Mouse (Mus musculus) retina, postnatal 7 days (tissue): ENCODE results near the gene Hspg2.

Experiments used
- DNase-seq: peaks from one replicate; pipeline ENCODE4 v3.0.0-alpha.2; 2012; ENCODE audit warnings: low read depth, low spot score

Hspg2 gene

GRCm38 (mm10) chr4:137500149-137500548 is 31.6 kb downstream of the Hspg2 start:
- no peak for DNase-seq

GRCm38 (mm10) chr4:137500953-137501352 is 32.4 kb downstream of the Hspg2 start:
- DNase-seq, result no peak

GRCm38 (mm10) chr4:137502183-137502582 is 33.6 kb downstream of the Hspg2 start:
- no peak for DNase-seq

- DNase-seq, result no peak
These were observed 34.2 kb downstream of the Hspg2 start for GRCm38 (mm10) chr4:137502801-137503200.

- DNase-seq, result no peak
These were observed 35.0 kb downstream of the Hspg2 start for GRCm38 (mm10) chr4:137503509-137503971.

GRCm38 (mm10) chr4:137506629-137507028 is 38.1 kb downstream of the Hspg2 start:
- no peak for DNase-seq

- no peak for DNase-seq
These were observed 41.0 kb downstream of the Hspg2 start for GRCm38 (mm10) chr4:137509528-137509927.

- DNase-seq, result no peak
These were observed 41.6 kb downstream of the Hspg2 start for GRCm38 (mm10) chr4:137510021-137510696.

- DNase-seq, result no peak
These were observed 44.3 kb downstream of the Hspg2 start for GRCm38 (mm10) chr4:137512897-137513296.

GRCm38 (mm10) chr4:137517989-137518691 is 49.6 kb downstream of the Hspg2 start:
- no peak for DNase-seq

- no peak for DNase-seq
These were observed 50.2 kb downstream of the Hspg2 start for GRCm38 (mm10) chr4:137518746-137519145.

GRCm38 (mm10) chr4:137520346-137520745 is 51.8 kb downstream of the Hspg2 start:
- no peak for DNase-seq

GRCm38 (mm10) chr4:137521966-137522365 is 53.4 kb downstream of the Hspg2 start:
- DNase-seq, result no peak

- no peak for DNase-seq
These were observed 56.9 kb downstream of the Hspg2 start for GRCm38 (mm10) chr4:137525426-137525825.

GRCm38 (mm10) chr4:137527368-137527767 is 58.8 kb downstream of the Hspg2 start:
- no peak for DNase-seq

GRCm38 (mm10) chr4:137527872-137528271 is 59.3 kb downstream of the Hspg2 start:
- no peak for DNase-seq

- no peak for DNase-seq
These were observed 71.8 kb downstream of the Hspg2 start for GRCm38 (mm10) chr4:137540356-137540755.

- DNase-seq, result no peak
These were observed 74.4 kb downstream of the Hspg2 start for GRCm38 (mm10) chr4:137542968-137543367.

GRCm38 (mm10) chr4:137545568-137545967 is 77.0 kb downstream of the Hspg2 start:
- no peak for DNase-seq

GRCm38 (mm10) chr4:137546003-137546525 is 77.5 kb downstream of the Hspg2 start:
- DNase-seq, result peak; percentile 13

GRCm38 (mm10) chr4:137553466-137553865 is 84.9 kb downstream of the Hspg2 start:
- no peak for DNase-seq

- no peak for DNase-seq
These were observed 88.2 kb downstream of the Hspg2 start for GRCm38 (mm10) chr4:137556673-137557210.

- no peak for DNase-seq
These were observed 101.3 kb downstream of the Hspg2 start for GRCm38 (mm10) chr4:137569873-137570272.
